Mouse (Mus musculus) lung, adult 18-20 months (tissue): ENCODE measurements around the gene Saxo2.

Source experiments
- DNase-seq, 2 experiments: peaks; one replicate each; pipeline ENCODE4 v3.0.0; 2022; ENCODE audit warnings: mixed read lengths in 2 of 2

The Saxo2 gene

GRCm38 (mm10) chr7:82648353-82649080, at the start of gene Saxo2, which contains the start of gene Efl1:
Saxo2 (minus strand) TSS chr7:82648528.
Efl1 (plus strand) TSS chr7:82648614.
- DNase-seq, result peak; percentile 94 to 96

DNA sequence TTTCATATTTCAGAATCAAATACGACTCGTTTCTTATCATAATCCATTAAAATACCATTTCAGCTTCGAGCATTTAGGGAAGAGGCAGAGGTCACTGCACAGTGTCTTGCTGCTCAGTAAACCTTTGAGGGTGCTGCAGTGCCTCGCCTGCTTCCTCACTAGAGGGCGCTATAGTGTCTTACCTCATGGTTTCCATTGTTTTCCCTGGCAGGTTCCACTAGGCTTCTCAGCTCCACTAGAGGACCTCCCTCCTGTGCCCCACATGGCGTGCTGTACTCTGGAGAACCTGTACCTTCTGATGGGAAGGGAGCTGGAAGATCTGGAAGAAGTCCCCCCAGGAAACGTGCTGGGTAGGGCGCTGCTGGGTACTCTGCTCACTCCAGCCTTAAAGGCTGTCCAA, 49.3 kb upstream of the Saxo2 start:
- no peak for DNase-seq

GRCm38 (mm10) chr7:82691021-82691738, 42.9 kb upstream of the Saxo2 start:
- no peak for DNase-seq

DNA sequence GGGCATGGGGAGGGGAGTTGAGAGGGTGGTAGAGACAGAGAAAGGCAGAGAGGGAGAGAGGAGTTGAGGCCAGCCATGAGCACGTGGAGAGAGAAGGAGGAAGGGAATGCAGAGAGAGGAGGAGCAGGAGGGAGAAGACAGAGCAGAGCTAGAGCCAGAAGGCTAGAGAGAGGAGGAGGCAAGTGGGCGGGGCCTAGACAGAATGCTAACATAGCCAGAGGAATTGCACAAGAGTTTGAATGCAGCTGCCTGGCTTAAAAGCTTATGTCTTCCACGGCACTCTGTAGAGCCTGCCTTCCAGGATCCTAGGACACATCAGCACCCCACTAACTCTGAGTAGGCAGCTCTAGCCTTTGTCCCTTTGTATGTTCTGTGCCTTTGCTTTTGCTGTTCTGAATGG, 40.4 kb upstream of the Saxo2 start:
- peak; percentile 57 to 63 for DNase-seq

DNA sequence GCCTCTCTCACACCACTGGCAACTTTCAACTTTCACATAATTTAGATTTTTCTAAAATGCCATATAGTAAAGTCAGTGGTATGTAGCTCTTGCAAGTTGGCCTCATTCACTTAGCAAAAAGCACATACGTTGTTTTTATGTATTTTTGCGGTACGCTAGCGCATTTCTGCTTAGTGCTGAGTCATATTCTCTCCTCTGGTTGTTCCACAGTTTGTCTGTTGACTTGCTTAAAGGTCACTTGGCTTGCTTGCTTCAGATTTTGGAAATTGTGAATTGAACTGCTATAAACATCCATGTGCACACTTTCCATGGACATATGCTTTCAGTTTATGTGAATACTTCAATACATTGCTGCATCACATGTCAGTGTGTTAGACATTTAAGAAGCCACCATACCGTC, 31.6 kb upstream of the Saxo2 start:
- DNase-seq, result no peak

DNA sequence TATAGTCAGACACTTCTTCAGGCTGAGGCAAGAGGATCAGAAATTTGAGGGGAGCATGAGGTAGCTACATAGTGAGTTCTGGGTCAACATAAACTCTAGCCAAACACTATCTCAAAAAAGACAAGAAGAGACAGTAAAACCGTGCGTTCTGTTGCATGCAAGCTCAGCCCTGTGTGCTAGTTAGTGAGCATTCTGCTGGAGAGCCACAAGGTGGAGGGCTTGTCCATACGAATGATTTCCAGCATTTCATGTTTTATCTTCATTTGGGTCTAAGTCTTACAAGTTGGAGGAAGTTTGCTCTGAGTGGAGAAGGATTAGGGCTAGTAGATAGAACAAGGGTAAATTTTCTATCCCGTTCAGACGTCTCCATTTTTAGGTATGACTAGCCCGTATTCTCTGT, 28.5 kb upstream of the Saxo2 start:
- no peak for DNase-seq

DNA sequence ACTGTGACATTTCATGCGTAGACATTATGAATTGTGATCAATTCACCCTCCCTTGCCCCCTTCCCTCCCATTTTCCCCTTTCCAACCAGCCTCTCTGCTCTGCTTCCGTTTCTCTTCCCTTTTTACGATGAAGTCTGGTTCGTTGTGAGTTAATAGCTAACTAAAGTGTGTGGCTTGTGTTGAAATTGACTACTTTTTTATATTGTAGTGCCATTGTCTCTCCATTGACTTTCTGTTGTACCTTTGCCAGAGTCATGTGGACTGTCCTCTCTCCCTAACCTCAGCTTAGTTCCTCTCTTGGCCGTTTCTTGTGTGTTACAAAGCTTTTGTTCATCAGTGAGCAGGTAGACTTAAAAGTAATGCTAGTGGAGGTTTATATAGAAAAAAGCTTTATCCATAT, 27.7 kb upstream of the Saxo2 start:
- DNase-seq, result no peak

DNA sequence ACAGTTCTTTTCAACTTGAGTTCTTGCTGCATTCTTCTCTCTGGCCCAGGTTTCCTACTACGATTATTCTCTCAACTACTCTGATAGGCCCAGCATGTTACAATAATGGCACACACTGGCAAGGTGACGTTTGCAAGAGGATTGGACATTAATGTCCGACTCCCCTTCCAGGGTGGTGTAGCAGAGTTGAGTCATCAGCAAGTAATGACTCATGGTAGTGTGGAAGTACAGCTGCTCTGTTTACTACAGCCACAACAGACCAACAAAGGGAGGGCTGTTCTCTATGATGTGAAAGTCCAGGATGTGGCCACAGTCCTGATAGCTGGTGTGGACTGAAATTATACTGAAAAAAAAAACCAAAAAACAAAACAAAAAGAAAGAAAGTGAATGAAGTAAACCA, 16.3 kb upstream of the Saxo2 start:
- no peak for DNase-seq

GRCm38 (mm10) chr7:82649081-82649445, 735 bp upstream of the Saxo2 start:
- no peak for DNase-seq

GRCm38 (mm10) chr7:82647909-82648308, 419 bp downstream of the Saxo2 start:
- DNase-seq, result no peak

- DNase-seq, result no peak
Measured at GRCm38 (mm10) chr7:82647183-82647582, 1.1 kb downstream of the Saxo2 start.

GRCm38 (mm10) chr7:82625342-82625741, 23.0 kb downstream of the Saxo2 start:
- DNase-seq, result no peak

DNA sequence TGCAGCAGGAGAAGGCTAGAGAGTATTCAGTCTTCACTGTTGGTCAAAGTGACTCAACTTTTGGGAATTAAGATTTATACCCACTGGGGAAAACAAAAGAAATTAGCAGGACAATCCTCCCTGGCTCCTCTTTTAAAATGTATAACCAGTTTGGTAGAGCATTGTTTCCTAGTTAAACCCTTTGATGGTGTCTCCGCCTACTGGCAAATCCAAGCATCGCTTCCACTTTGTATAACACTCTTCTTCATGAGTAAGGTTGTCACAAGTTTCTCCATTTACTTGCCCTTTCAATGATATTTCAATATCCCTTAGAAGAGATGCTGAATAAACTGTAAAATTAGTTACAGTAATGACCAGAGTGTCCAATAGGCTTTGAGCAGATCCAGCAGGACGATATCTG, 38.7 kb downstream of the Saxo2 start:
- DNase-seq, result no peak

GRCm38 (mm10) chr7:82605425-82605824, 42.9 kb downstream of the Saxo2 start:
- peak; percentile 26 to 49 for DNase-seq

DNA sequence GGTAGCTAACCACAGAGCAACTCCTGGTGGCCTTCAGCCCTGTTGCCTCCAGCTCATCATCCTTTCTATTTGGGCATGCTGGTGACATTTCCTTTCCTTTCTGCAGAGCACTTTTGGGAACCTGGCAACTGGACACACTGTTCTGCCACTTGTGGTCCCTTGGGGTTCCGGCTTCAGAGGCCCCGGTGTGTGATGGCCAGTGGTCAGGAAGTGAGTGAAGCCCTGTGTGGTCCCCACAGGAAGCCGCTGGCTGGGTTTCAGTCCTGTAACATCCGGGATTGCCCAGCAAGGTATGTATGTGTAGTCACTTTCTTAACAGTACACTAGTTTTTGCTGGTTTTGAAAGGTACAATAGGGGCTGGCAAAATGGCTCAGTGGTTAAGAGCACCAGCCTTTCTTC, 46.3 kb downstream of the Saxo2 start:
- DNase-seq, result no peak

DNA sequence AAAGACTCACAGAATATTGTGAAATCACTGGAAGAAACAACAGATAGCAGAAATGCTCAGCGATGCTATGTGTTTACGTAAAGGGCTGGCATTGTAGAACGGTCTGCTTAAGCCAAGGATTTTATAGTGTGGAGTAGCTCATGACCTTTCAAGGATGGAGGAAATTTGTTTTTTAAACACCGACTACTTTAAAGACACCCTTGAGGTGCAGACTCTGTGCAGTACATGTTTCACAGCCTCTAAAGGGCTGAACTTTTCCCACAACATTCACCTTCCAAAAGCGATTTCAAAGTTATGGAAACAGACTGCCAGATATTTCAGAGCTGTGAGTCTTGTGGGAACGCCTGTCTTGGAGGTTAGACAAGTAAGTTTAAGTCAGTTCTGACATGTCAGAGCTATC, 57.4 kb downstream of the Saxo2 start:
- DNase-seq, result no peak
